Mouse (Mus musculus) mesoderm, embryonic 11.5 days (tissue): ENCODE results near the gene Pou3f3.
A peak's percentile ranks its signal among the peaks of the same experiment; 100 is the strongest.

Experiments used
- DNase-seq: peaks from one replicate; pipeline ENCODE4 v3.0.0-alpha.2; 2012; ENCODE audit warnings: low read depth, low spot score

Pou3f3 gene

DNA sequence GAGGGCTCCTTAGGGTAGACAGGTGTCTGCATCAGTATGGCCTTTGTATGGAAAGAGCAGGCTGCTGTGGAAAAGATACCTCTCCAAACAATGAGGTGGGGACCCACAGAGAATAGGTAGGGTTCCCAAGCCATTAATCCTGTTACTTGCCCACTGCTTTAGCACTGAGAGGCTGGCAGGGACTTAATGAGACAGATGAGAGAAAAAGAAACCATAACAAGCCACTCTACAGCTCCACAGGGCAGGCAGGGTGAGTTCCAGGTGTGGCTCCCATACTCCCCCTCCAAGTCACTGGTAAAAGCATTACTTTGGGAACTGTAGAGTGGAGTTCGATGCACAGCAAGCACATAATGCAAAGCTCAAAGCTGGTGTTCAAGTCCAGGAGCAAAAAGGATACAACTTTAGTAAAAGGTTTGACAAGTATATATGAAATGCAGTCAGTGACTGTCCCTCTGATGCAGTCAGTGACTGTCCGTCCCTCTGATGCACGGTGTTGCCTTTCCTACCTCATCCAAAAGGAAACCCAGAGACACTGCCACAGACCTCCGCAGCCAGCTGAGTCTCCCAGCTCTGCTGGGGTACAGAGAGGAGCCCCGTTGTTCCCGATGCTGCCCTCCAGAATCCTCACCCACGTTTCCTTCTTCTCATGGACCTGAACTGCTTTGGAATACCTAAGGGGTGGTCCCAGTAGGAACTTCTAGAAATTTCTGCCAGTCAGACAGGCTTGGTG is 14.0 kb downstream of the Pou3f3 start:
- no peak for DNase-seq

DNA sequence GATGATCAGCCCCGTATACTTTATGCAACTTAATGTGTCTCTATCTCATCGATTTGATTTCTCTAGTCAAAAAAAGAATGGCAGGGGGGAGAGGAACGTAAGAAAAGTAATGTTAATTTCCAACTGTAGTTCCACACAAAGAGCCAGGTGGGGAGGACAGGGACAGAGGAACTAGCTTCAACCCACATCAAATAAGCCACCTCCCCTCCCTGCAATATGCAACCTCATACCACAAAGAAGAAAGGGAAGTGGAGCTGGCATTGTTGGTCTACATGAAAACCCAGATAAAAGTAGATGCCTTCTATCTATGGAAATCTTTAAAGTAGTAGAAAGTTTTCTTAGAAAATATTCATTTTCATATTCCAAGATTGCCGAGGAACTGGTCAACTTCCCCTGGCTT is 14.7 kb downstream of the Pou3f3 start:
- no peak for DNase-seq

DNA sequence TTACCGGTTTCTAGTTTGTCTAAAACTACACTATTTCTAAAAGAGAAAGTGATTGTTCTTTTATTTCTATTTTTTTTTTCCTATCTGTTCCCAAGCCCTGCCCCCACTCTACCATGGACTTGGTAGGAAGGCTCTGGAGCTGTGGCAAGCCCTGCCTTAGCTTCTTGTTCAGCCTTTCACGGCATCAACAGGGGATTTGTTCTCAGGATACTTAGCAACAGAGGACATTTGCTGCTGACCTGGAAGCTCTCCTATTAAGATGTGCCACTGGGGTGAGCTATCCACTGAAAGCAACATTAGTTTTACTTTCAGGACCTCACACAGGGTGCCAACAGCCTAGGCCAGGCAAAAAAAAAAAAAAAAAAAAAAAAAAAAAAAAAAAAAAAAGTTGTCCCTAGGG is 15.4 kb downstream of the Pou3f3 start:
- no peak for DNase-seq

DNA sequence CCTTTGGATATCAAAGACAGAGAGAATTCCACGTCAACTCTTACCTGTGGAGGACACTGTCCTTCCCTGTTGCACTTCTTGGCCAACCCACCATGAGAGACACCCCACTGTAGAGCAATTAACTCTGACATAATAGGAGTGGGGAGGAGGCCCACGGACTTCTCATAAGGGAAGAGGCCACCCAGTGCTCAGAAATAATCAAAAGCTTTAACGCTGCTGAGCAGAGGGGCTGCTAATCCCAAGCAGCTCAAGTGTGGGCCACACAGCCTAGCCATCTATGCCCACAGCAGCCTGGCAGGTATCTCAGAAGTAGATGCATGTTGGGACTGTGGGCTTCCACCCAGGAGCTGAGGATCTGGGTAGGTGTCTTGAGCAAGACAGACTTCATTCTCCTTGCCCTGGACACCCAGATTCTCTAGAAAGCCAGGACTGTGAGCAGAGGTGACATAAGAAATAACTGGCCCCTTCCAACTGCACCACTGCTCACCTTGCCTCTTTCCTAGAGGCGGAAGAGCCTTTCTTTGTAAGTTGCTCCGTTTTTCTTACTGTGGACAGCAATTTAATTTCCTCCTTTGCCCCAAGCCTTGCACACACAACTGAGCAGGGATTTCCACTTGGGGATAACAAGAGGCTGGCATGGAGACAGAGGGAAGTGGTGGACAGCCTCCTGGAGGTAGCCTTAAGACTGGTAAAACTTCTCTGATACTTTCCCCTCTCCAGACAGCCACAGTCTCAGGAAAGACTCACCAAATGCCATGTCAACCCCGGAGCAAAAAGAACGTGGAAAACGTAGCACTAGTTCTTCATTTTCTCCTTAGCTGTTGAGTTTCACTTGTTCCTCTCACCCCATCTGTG is 16.1 kb downstream of the Pou3f3 start:
- no peak for DNase-seq

DNA sequence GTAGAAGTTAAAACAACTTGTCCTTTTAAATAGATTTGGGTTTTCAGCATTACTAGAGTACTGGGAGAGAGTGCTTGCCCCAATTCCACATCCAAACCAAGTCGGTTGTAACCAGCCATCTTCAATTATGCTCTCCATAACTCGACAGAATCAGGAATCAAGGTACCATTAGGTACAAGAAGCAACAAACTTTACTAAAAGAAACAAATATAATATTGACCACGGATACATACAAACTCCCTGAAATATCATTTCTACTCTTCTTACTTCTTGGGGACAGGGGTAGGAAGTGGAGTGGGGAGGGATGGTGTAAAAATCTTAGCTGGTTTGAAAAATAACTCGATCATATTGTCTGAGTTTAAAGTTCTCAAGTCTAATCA is 16.7 kb downstream of the Pou3f3 start:
- no peak for DNase-seq

- no peak for DNase-seq
Observed at GRCm38 (mm10) chr1:42713104-42713932, 17.8 kb downstream of the Pou3f3 start.

GRCm38 (mm10) chr1:42714016-42714931 is 18.7 kb downstream of the Pou3f3 start:
- peak; percentile 82 for DNase-seq

DNA sequence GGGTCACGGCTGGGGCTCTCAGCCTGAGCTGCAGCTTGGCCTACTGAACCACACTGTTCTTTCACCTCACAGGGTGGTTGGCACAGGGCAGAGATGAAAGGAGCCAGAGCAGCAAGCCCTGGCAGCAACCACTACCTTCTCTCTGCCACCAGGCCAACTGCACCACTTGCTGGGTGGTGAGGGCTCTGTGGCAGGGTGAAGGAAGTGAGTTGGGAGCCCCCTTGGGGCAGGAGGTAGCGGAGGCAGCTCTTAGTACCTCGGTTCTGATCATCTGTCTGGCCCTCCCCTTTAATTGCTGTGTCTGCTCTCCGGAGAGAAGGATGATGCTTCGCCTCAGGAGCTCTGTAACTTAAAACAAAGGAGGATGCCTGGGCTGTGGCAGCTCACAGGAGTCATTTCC is 23.0 kb downstream of the Pou3f3 start:
- DNase-seq: no peak

GRCm38 (mm10) chr1:42721353-42721752 is 25.8 kb downstream of the Pou3f3 start:
- no peak for DNase-seq

DNA sequence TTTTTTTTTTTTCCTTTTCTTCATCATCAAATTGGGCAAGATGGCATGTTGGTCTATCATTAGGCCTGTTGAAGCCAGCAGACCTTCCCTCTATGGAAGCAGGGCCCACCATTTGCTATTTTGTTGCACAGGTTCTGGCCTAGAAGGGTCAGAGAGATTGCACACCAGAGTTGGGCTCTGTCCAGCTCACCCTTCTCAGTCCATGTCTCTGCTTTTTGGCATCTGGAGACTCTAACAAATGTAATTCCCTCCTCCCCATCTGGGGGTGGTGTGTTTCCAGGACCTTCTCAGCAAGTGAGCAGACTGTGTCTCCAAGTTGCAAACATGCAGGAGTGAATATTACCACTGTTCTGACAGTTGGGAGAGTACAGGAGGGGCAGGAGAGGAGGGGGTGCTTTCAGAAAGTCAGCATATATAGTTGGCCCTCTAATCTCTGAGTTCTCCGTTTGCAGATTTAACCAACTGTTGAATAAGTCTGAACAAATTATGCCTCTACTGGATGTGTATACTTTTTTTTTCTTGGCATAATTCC is 28.3 kb downstream of the Pou3f3 start:
- no peak for DNase-seq

GRCm38 (mm10) chr1:42724881-42725280 is 29.3 kb downstream of the Pou3f3 start:
- DNase-seq: no peak

DNA sequence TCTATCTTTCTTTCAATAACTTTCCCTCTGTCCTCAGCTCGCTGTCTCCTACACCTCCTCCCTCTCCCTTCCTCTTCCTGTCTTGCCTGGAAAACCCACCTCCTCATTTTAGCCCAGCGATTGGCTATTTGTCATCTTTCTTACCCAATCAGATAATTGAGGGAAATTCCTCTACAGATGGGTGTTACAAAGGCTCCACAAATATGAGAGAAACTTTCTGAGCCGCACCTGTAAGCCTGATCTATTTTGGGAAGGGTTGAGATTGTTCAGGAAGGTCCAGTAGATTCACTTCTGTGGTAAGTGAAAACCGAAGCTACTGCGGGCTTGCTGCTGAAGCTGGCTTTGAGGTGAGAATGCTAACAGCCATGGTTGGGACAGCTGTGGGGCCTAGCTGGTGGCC is 31.6 kb downstream of the Pou3f3 start:
- DNase-seq: no peak

GRCm38 (mm10) chr1:42727676-42728075 is 32.1 kb downstream of the Pou3f3 start:
- no peak for DNase-seq

DNA sequence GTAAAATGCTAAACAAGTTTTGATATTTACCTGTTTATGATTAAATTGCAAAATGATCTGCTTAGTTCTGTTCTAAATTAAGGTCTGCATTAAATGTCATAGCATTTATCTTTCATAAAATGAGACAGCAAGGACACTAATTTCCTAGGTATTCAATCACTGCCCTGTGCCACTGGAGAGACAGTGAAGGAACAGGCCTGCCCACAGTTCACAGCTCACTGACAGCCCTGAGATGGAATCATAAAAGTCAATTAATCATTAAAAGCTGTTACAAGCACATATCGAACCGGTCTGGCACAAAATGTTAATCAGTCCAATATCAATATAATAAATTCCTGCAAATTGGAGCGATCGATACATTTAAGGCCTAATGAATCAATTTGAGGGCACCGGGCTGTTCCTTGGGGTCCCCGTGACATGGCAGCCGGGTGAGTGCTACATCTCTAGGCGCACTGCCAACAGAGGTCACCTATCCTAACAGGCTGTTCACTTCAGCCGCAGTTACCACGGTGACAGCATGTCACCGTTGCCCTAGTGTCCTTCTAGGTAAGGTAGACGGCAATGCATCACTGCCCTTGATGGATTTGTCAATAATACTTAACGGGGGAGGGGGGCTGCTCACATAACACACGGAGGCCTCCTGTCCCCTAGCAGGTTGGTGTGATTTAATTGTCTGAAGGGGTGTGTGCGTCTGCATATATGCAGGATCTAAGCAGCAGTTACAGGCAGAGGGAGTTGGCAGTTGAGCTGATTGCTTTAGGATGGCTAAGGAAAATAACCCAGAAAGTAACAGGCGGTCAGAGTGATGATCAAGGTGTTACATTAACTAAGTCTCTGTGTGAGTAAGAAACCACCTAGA is 46.0 kb downstream of the Pou3f3 start:
- DNase-seq: peak; percentile 30

DNA sequence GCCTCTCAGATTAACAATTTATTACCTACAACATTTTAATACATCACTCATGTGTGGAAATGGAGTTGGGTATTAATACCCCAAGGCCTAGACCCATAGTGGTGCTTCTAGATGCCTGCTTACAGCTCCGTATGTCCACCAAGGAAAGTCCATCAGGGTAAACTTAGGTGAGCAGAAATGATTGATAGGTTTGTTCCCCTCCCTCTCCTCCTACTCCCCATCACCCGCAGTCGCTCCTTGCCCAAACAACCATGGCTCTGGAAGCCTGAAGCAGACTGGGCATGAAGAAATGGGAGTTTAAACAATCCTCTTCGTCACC is 46.6 kb downstream of the Pou3f3 start:
- no peak for DNase-seq

GRCm38 (mm10) chr1:42745047-42745446 is 49.5 kb downstream of the Pou3f3 start:
- no peak for DNase-seq

DNA sequence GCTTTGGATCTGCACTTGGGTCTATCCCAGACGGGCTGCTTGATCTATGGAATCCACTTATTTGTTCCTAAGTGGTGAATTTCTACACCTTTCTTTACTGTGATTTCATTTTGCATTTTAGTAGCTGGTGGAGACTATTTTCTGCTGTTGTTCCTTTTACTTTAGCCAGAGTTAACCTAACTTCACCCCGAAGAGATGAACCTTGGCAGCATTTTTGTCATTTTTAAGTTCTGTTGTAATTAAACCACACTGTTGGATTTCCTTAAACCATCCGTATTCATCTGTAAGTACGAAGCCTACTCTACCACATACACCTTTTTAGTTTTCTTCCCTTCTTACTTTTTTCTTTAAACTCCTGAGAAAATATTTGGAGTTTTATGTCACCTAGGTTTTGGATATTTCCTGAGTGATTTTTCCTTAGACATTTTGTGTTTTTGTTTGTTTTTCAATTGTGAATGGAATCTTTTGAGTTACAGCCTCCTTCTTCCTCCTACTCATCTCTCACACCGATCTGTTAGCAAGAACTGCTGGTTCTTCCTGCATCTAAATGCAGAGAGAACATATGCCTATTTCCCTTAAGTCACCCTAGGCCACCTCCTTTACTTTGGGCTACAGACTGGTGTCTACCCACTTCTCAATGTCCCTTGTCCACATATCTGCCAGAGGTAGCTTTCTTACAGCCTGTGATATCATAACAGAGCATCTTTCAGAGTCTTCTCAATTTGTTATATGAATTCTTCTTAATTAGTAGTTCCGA is 54.1 kb downstream of the Pou3f3 start:
- no peak for DNase-seq
